Mouse (Mus musculus) embryonic fibroblast, embryonic 13.5 days (primary cell): ENCODE measurements around the gene Fto.

ENCODE experiments used
- CTCF ChIP-seq: IDR thresholded peaks from 2 replicates; pipeline ENCODE4 v1.5.1; 2011; ENCODE audit warnings: mild to moderate bottlenecking, control low read depth, low read length, moderate library complexity, borderline replicate concordance; ENCODE audit not compliant: insufficient read depth
- POLR2A ChIP-seq: IDR thresholded peaks from 2 replicates; pipeline ENCODE4 v1.6.1; 2011; ENCODE audit warnings: low read depth, mild to moderate bottlenecking, control low read depth, low read length, moderate library complexity

DNA sequence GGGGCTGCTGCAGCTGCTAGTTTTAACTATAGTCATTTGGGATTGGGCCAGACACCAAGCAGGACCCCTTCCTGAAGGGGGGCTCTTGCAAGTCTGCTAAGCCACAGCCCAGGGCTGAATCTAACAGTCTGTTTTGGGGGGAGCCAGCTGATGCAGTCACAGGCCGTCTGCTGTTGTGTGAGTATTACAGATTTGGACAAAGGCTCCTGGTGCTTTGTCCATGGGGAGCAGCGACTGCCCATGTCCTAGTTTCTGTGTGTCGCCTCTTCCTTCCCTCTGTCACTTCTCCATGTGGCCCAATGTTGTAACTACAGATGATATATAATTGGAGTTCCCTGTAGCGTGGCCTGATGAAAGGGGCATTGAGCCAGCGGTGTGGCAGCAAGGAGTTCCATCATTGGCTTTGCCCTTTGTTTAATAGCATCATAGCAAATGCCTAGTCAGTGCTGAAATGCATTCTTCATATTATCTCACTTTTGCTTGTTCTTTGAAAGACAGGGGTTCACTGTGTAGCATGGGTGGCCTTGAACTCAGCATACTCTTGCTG, 243.8 kb downstream of the Fto start:
- TF ChIP-seq CTCF (no peak), POLR2A (no peak)
